Mouse (Mus musculus) WW6 (cell line): ENCODE data around the gene Clec2l.

ENCODE experiments used
- DNase-seq: peaks from one replicate; pipeline ENCODE4 v3.0.0-alpha.2; 2013; ENCODE audit warnings: low read depth, low spot score

The Clec2l gene

GRCm38 (mm10) chr6:38715881-38716280, 53.0 kb downstream of the Clec2l start:
- no peak for DNase-seq

GRCm38 (mm10) chr6:38718625-38719024, 55.8 kb downstream of the Clec2l start:
- DNase-seq: no peak

GRCm38 (mm10) chr6:38719229-38719628, 56.4 kb downstream of the Clec2l start:
- no peak for DNase-seq

- no peak for DNase-seq
Measured at GRCm38 (mm10) chr6:38721361-38721760, 58.5 kb downstream of the Clec2l start.

- DNase-seq: no peak
Measured at GRCm38 (mm10) chr6:38725515-38725914, 62.6 kb downstream of the Clec2l start.
